Mouse (Mus musculus): Measurements from ENCODE around the gene C130060K24Rik. TPM values are rescaled to one million over a fixed set of nuclear protein-coding genes. Genes with fewer than 3 reads are reported as not detected.

Gene C130060K24Rik
- polyA plus RNA-seq (2011; ENCODE audit: insufficient read depth, insufficient read length, low replicate concordance, missing spikeins), result not detected in 2 replicates

GRCm38 (mm10) chr6:65380918-65381772, at the start of gene C130060K24Rik:
TSS of gene C130060K24Rik (plus strand) at chr6:65381105.
- TF ChIP-seq POLR2A (IDR thresholded peaks at IDR 0.05; ENCODE audit: borderline replicate concordance, control insufficient read depth, low read depth, low read length) (no peak), CTCF (IDR thresholded peaks at IDR 0.05; ENCODE audit: control insufficient read depth, insufficient read depth, low read length) (no peak)
- Histone ChIP-seq H3K4me1 (ENCODE audit: control insufficient read depth, insufficient read depth, low read length) (no peaks in the 10 kb centered on the region), H3K27ac (ENCODE audit: control insufficient read depth, insufficient read depth, low read depth, low read length, poor library complexity) (no peak within 1 kb of the TSS), H3K4me3 (replicated peaks; ENCODE audit: control insufficient read depth, low read depth, low read length) (no peak within 1 kb of the TSS)
- WGBS, result 2% methylated on average over 64 of the region's 64 CpGs

DNA sequence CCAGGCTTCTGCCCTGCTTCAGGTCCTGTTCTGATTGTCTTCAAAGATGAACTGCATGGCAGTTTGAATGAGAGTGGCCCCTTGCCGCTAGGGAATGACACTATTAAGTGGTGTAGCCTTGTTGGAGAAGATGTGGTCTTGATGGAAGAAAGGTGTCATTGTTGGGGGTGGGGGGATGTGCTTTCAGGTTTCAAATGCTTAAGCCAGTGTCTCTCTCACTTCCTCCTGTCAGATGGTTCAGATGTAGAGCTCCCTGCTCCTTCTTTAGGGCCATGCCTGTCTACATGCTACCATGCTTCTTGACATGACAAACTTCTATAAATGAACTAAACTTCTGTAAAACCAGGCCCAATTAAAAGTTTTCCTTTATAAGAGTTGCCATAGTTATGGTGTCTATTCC, 46.7 kb upstream of the C130060K24Rik start:
- Histone ChIP-seq H3K4me3 (replicated peaks; ENCODE audit: control insufficient read depth, low read depth, low read length) (no peak overlapping the region), H3K4me1 (ENCODE audit: control insufficient read depth, insufficient read depth, low read length) (no peaks in the 10 kb centered on the region), H3K27ac (ENCODE audit: control insufficient read depth, insufficient read depth, low read depth, low read length, poor library complexity) (no peak overlapping the region)
- WGBS, result 83% methylated on average over 1 of the region's 1 CpGs
- TF ChIP-seq POLR2A (IDR thresholded peaks at IDR 0.05; ENCODE audit: borderline replicate concordance, control insufficient read depth, low read depth, low read length) (no peak), CTCF (IDR thresholded peaks at IDR 0.05; ENCODE audit: control insufficient read depth, insufficient read depth, low read length) (no peak)

- no peak overlapping the region for H3K4me3 ChIP-seq (replicated peaks; ENCODE audit: control insufficient read depth, low read depth, low read length)
- H3K4me1 ChIP-seq (ENCODE audit: control insufficient read depth, insufficient read depth, low read length), result no peaks in the 10 kb centered on the region
- no peak overlapping the region for H3K27ac ChIP-seq (ENCODE audit: control insufficient read depth, insufficient read depth, low read depth, low read length, poor library complexity)
- TF ChIP-seq CTCF (IDR thresholded peaks at IDR 0.05; ENCODE audit: control insufficient read depth, insufficient read depth, low read length), result no peak
- TF ChIP-seq POLR2A (IDR thresholded peaks at IDR 0.05; ENCODE audit: borderline replicate concordance, control insufficient read depth, low read depth, low read length), result no peak
Observed at GRCm38 (mm10) chr6:65339391-65339790, 41.5 kb upstream of the C130060K24Rik start.

GRCm38 (mm10) chr6:65341360-65341759, 39.5 kb upstream of the C130060K24Rik start:
- TF ChIP-seq CTCF (IDR thresholded peaks at IDR 0.05; ENCODE audit: control insufficient read depth, insufficient read depth, low read length), result no peak
- TF ChIP-seq POLR2A (IDR thresholded peaks at IDR 0.05; ENCODE audit: borderline replicate concordance, control insufficient read depth, low read depth, low read length), result no peak
- no peaks in the 10 kb centered on the region for H3K4me1 ChIP-seq (ENCODE audit: control insufficient read depth, insufficient read depth, low read length)

GRCm38 (mm10) chr6:65347736-65348135, 33.2 kb upstream of the C130060K24Rik start:
- Histone ChIP-seq H3K27ac (ENCODE audit: control insufficient read depth, insufficient read depth, low read depth, low read length, poor library complexity) (no peak overlapping the region), H3K4me3 (replicated peaks; ENCODE audit: control insufficient read depth, low read depth, low read length) (no peak overlapping the region), H3K4me1 (ENCODE audit: control insufficient read depth, insufficient read depth, low read length) (no peaks in the 10 kb centered on the region)
- 81% methylated on average over 8 of the region's 8 CpGs for WGBS
- TF ChIP-seq POLR2A (IDR thresholded peaks at IDR 0.05; ENCODE audit: borderline replicate concordance, control insufficient read depth, low read depth, low read length) (no peak), CTCF (IDR thresholded peaks at IDR 0.05; ENCODE audit: control insufficient read depth, insufficient read depth, low read length) (no peak)

More at GRCm38 (mm10) chr6:65341360-65341759, 39.5 kb upstream of the C130060K24Rik start:
- Histone ChIP-seq H3K27ac (ENCODE audit: control insufficient read depth, insufficient read depth, low read depth, low read length, poor library complexity) (no peak overlapping the region), H3K4me3 (replicated peaks; ENCODE audit: control insufficient read depth, low read depth, low read length) (no peak overlapping the region)
- WGBS, result 79% methylated on average over 4 of the region's 4 CpGs

DNA sequence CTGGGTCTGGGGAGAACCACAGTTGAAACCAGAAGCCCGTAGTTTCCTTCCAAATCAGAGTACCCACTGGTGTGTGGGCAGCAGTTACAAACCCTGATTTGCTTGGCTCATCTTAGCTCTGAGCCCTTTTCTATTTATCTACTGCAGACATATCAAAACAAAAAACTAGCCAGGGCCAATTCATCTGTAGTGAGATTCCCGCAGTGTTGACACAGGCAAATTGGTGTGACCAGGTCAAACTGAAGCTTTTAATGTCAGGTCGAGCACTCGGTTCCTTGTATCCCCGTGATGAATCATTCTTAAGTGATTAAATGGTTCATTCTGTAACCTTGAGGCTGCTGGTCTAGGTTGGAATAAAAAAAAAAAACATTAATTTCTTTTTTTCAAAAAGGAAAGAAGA, 32.6 kb upstream of the C130060K24Rik start:
- 75% methylated on average over 5 of the region's 5 CpGs for WGBS
- no peak overlapping the region for H3K4me3 ChIP-seq (replicated peaks; ENCODE audit: control insufficient read depth, low read depth, low read length)
- TF ChIP-seq POLR2A (IDR thresholded peaks at IDR 0.05; ENCODE audit: borderline replicate concordance, control insufficient read depth, low read depth, low read length), result no peak
- TF ChIP-seq CTCF (IDR thresholded peaks at IDR 0.05; ENCODE audit: control insufficient read depth, insufficient read depth, low read length), result no peak
- H3K4me1 ChIP-seq (ENCODE audit: control insufficient read depth, insufficient read depth, low read length), result no peaks in the 10 kb centered on the region
- H3K27ac ChIP-seq (ENCODE audit: control insufficient read depth, insufficient read depth, low read depth, low read length, poor library complexity), result no peak overlapping the region

DNA sequence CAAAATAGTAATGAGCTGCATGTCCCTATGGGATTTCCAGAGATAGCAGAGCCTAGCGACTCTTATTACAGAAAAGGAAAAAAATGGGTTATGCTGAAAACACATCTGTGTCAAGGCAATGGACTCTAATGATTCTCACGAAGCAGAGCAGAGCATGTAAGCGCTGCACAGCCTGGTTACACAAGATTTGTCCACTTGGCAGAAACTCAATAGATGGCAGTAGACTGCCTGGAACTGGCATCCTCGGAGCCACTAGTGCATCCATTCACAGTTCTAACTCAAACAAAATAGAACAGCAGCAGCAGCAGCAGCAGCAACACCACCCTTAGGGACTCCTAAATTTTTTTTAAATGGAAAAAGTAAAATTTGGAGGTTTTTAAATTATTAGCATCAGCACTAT, 29.3 kb upstream of the C130060K24Rik start:
- TF ChIP-seq POLR2A (IDR thresholded peaks at IDR 0.05; ENCODE audit: borderline replicate concordance, control insufficient read depth, low read depth, low read length) (no peak), CTCF (IDR thresholded peaks at IDR 0.05; ENCODE audit: control insufficient read depth, insufficient read depth, low read length) (no peak)
- Histone ChIP-seq H3K4me3 (replicated peaks; ENCODE audit: control insufficient read depth, low read depth, low read length) (no peak overlapping the region), H3K4me1 (ENCODE audit: control insufficient read depth, insufficient read depth, low read length) (no peaks in the 10 kb centered on the region), H3K27ac (ENCODE audit: control insufficient read depth, insufficient read depth, low read depth, low read length, poor library complexity) (no peak overlapping the region)
- WGBS, result 80% methylated on average over 4 of the region's 4 CpGs

GRCm38 (mm10) chr6:65375918-65376317, 5.0 kb upstream of the C130060K24Rik start:
- TF ChIP-seq CTCF (IDR thresholded peaks at IDR 0.05; ENCODE audit: control insufficient read depth, insufficient read depth, low read length) (no peak), POLR2A (IDR thresholded peaks at IDR 0.05; ENCODE audit: borderline replicate concordance, control insufficient read depth, low read depth, low read length) (no peak)
- 30% methylated on average over 2 of the region's 2 CpGs for WGBS
- H3K27ac ChIP-seq (ENCODE audit: control insufficient read depth, insufficient read depth, low read depth, low read length, poor library complexity), result no peak overlapping the region
- H3K4me1 ChIP-seq (ENCODE audit: control insufficient read depth, insufficient read depth, low read length), result no peaks in the 10 kb centered on the region
- H3K4me3 ChIP-seq (replicated peaks; ENCODE audit: control insufficient read depth, low read depth, low read length), result no peak overlapping the region

Measured in bone marrow, adult 2 months (tissue).